Mouse (Mus musculus) megakaryocyte, adult 5-6 weeks (primary cell): ENCODE measurements around the gene Golph3. TPM values are rescaled to one million over a fixed set of nuclear protein-coding genes. Genes with fewer than 3 reads are reported as not detected.

Experiments
- ATAC-seq: 2 replicates; pipeline ENCODE4 v1.8.0; 2016; ENCODE audit warnings: mild to moderate bottlenecking, inconsistent platforms; ENCODE audit not compliant: poor library complexity, severe bottlenecking
- total RNA-seq, 2 experiments: library from RNA; stranded (forward) in 1 of 2; stranded (reverse) in 1 of 2; fragments of 153-499, 151-499 nt in 1 of 2; fragments of 221-1000, 200-1000 nt in 1 of 2; gene quantifications; 2 replicates each; pipeline versions ENCODE4 v1.2.3 to v1.2.4; 2015 to 2017

Golph3 gene
- total RNA-seq, 2 experiments from 2014 or later, result 103 to 122 TPM

- peak; percentile 14; the same call in 1 of the 2 replicates for ATAC-seq
These were observed 55.3 kb downstream of the Golph3 start for GRCm38 (mm10) chr15:12376491-12377069.

GRCm38 (mm10) chr15:12377800-12378199 lies 56.5 kb downstream of the Golph3 start:
- ATAC-seq, result 0 out of 2 replicates have a peak, but pooled peaks have one; percentile 20

- no peak for ATAC-seq
These were observed 58.8 kb downstream of the Golph3 start for GRCm38 (mm10) chr15:12380057-12380456.

- peak; percentile 59 for ATAC-seq
These were observed 59.3 kb downstream of the Golph3 start for GRCm38 (mm10) chr15:12380548-12380947.

- ATAC-seq, result no peak
These were observed 63.4 kb downstream of the Golph3 start for GRCm38 (mm10) chr15:12384679-12385078.

- ATAC-seq, result no peak
These were observed 67.7 kb downstream of the Golph3 start for GRCm38 (mm10) chr15:12388726-12389489.

- no peak for ATAC-seq
These were observed 73.5 kb downstream of the Golph3 start for GRCm38 (mm10) chr15:12394758-12395157.

- no peak for ATAC-seq
These were observed 75.8 kb downstream of the Golph3 start for GRCm38 (mm10) chr15:12397032-12397431.

Other genes with a start within 250 kb of the Golph3 start
- 111 and 115 TPM in 2 replicates for gene Zfr, start 203.6 kb upstream of the Golph3 start, total RNA-seq (2015)
- gene Zfr, start 203.6 kb upstream of the Golph3 start, total RNA-seq (2017), result 47.1 and 49.6 TPM in 2 replicates
- gene Mtmr12, start 116.4 kb upstream of the Golph3 start, total RNA-seq (2015), result 16.1 and 17.4 TPM in 2 replicates
- gene Mtmr12, start 116.4 kb upstream of the Golph3 start, total RNA-seq (2017), result 20.6 and 23.3 TPM in 2 replicates
- not detected in 2 replicates for gene 1810049J17Rik, start 449 bp downstream of the Golph3 start, total RNA-seq (2015)
- gene 1810049J17Rik, start 449 bp downstream of the Golph3 start, total RNA-seq (2017), result not detected in 2 replicates